Comparison of ENCODE assay signal across 8 mouse cellular contexts in the genomic region with DNA sequence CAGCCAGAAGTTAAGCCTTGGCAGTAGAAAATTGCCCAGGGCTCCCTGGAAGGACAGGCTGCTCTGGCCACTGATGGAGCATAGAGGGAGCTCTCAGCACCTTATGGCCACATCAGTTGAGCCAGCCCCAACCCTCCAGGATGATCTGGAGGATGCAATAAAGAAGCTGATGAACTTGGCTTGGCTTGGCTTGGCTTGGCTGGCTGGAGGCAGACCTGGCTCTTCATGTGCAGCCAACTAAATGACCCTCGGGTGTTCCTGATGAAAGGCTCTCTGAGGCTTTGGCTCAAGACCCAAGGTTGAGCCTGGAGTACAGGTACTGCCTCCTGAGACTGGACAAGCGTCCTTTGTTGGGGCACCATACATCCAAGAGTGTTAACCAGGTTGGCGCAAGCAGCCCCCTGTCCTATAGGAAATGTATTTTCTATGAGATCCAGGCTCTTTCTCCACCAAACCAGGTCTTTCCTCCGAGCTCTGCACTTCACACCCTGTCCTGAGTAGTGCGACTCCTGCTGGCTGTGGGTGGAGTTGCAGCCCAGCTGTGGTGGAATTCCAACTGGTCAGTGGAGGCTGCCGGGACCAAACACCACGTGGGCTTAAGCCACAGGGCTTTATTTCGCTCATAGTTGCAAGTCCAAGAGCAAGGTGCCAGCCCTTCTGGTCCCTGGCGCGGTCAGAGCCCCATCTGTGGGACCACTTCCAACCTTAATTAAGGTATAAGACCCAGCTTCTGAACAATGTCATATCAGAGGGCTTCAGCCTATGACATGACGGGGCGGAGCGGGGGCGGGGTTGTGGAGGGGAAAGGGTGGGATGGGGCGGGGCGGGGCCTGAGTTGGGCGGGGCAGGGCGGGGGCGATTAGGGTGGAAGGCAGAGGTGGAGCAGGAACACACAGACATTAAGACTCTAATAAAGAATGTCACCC. TPM values are rescaled to one million over a fixed set of nuclear protein-coding genes. Genes with fewer than 3 reads are reported as not detected.
DNase-seq lines count a peak whose midpoint lies in the region; ATAC-seq lines count a peak whose summit lies in the region.

No protein-coding gene starts in this region.

- 9% methylated on average over 19 of the region's 19 CpGs for WGBS in intestine, embryonic 16.5 days
- WGBS in limb, embryonic 15.5 days, result 10% methylated on average over 19 of the region's 19 CpGs
- 9% methylated on average over 19 of the region's 19 CpGs for WGBS in midbrain, embryonic 16.5 days
- 9% methylated on average over 17 of the region's 19 CpGs for WGBS in stomach, embryonic 15.5 days

- H3K27ac ChIP-seq in intestine, embryonic 16.5 days (ENCODE audit: low read length), result no peak overlapping the region
- peak overlapping the region; percentile 78 for H3K27ac ChIP-seq in limb, embryonic 15.5 days
- no peak overlapping the region for H3K27ac ChIP-seq in midbrain, embryonic 16.5 days (ENCODE audit: low read length)
- H3K27ac ChIP-seq in stomach, embryonic 15.5 days, result no peak overlapping the region

- peaks cover 15% of the 10 kb centered on the region; the same call in 1 of the 2 replicates for H3K4me1 ChIP-seq in intestine, embryonic 16.5 days (ENCODE audit: control insufficient read depth, insufficient read depth, low read length)
- peaks cover 65% of the 10 kb centered on the region for H3K4me1 ChIP-seq in limb, embryonic 15.5 days
- no peaks in the 10 kb centered on the region for H3K4me1 ChIP-seq in midbrain, embryonic 16.5 days (ENCODE audit: control insufficient read depth, insufficient read depth, low read length)
- H3K4me1 ChIP-seq in stomach, embryonic 15.5 days, result peaks cover 27% of the 10 kb centered on the region

- H3K36me3 ChIP-seq in intestine, embryonic 16.5 days (ENCODE audit: control insufficient read depth, insufficient read depth, low read length), result no peaks in the 10 kb centered on the region
- peaks cover 12% of the 10 kb centered on the region for H3K36me3 ChIP-seq in limb, embryonic 15.5 days
- H3K36me3 ChIP-seq in midbrain, embryonic 16.5 days (ENCODE audit: control insufficient read depth, insufficient read depth, low read length), result no peaks in the 10 kb centered on the region
- H3K36me3 ChIP-seq in stomach, embryonic 15.5 days, result no peaks in the 10 kb centered on the region

- H3K27me3 ChIP-seq in intestine, embryonic 16.5 days (replicated peaks; ENCODE audit: control insufficient read depth, insufficient read depth, low read length), result no peaks in the 10 kb centered on the region
- H3K27me3 ChIP-seq in limb, embryonic 15.5 days, result no peaks in the 10 kb centered on the region
- H3K27me3 ChIP-seq in midbrain, embryonic 16.5 days (ENCODE audit: control insufficient read depth, insufficient read depth, low read depth, low read length), result no peaks in the 10 kb centered on the region
- no peaks in the 10 kb centered on the region for H3K27me3 ChIP-seq in stomach, embryonic 15.5 days (replicated peaks)

- peak; percentile 67 for DNase-seq in layer of hippocampus, adult 11-12 months (ENCODE audit: low spot score)
- DNase-seq in layer of hippocampus, postnatal 36 days, result no peak
- peak; percentile 96 for DNase-seq in embryo, embryonic 9.5 days (ENCODE audit: extremely low spot score)

- ATAC-seq in granulocyte monocyte progenitor cell, adult 5-6 weeks (replicated peaks; ENCODE audit: poor library complexity, severe bottlenecking), result peak; percentile 89
- peak; percentile 88 for ATAC-seq in intestine, embryonic 16.5 days
- no peak; the same call in 1 of the 2 replicates for ATAC-seq in limb, embryonic 15.5 days (ENCODE audit: insufficient number of reproducible peaks, low FRiP score, low TSS enrichment, low read depth)
- ATAC-seq in midbrain, embryonic 16.5 days, result no peak
- ATAC-seq in stomach, embryonic 15.5 days (ENCODE audit: insufficient read depth, low FRiP score, low read depth), result peak; percentile 45

- H3K4me3 ChIP-seq in intestine, embryonic 16.5 days (ENCODE audit: low read length), result peak overlapping the region; percentile 27
- H3K4me3 ChIP-seq in limb, embryonic 15.5 days, result 0 out of 2 replicates have a peak overlapping the region, but pooled peaks have one; percentile 19
- no peak overlapping the region for H3K4me3 ChIP-seq in midbrain, embryonic 16.5 days (ENCODE audit: low read depth, low read length)
- peak overlapping the region; percentile 28 for H3K4me3 ChIP-seq in stomach, embryonic 15.5 days (replicated peaks)

- H3K4me2 ChIP-seq in intestine, embryonic 16.5 days (ENCODE audit: low read depth, low read length), result peak overlapping the region; percentile 43
- peak overlapping the region; percentile 35 for H3K4me2 ChIP-seq in limb, embryonic 15.5 days
- peak overlapping the region; percentile 27 for H3K4me2 ChIP-seq in midbrain, embryonic 16.5 days (ENCODE audit: low read length)
- peak overlapping the region; percentile 68 for H3K4me2 ChIP-seq in stomach, embryonic 15.5 days

- no peak overlapping the region for H3K9ac ChIP-seq in intestine, embryonic 16.5 days (ENCODE audit: low read depth, low read length)
- no peak overlapping the region for H3K9ac ChIP-seq in limb, embryonic 15.5 days
- H3K9ac ChIP-seq in midbrain, embryonic 16.5 days (ENCODE audit: low read depth, low read length), result no peak overlapping the region
- H3K9ac ChIP-seq in stomach, embryonic 15.5 days, result no peak overlapping the region

- no peaks in the 10 kb centered on the region for H3K9me3 ChIP-seq in intestine, embryonic 16.5 days (ENCODE audit: control insufficient read depth, low read length)
- H3K9me3 ChIP-seq in limb, embryonic 15.5 days, result no peaks in the 10 kb centered on the region
- no peaks in the 10 kb centered on the region for H3K9me3 ChIP-seq in midbrain, embryonic 16.5 days (replicated peaks; ENCODE audit: control insufficient read depth, low read length, poor library complexity, severe bottlenecking)
- H3K9me3 ChIP-seq in stomach, embryonic 15.5 days, result no peaks in the 10 kb centered on the region

RNA-seq across cellular contexts. Expression of gene Arhgef16, which starts 55.1 kb away (rescaled TPM):
- total RNA-seq in layer of hippocampus, postnatal 36 days (2021), result under 1 TPM; 0.33 to 0.72 TPM
- not detected in 2 replicates for total RNA-seq in granulocyte monocyte progenitor cell, adult 5-6 weeks (2014; fragmentation: Nextera tagmentation)
- not detected in 2 replicates for total RNA-seq in granulocyte monocyte progenitor cell, adult 5-6 weeks (2017)
- 69.5 and 74.1 TPM in 2 replicates for polyA plus RNA-seq in intestine, embryonic 16.5 days (2015; fragmentation: Nextera tagmentation; extraction: Ambion mirVana)
- 5.5 and 6.5 TPM in 2 replicates for polyA plus RNA-seq in limb, embryonic 15.5 days (2015; fragmentation: Nextera tagmentation; extraction: Ambion mirVana)
- polyA plus RNA-seq in midbrain, embryonic 16.5 days (2015; fragmentation: Nextera tagmentation; extraction: Ambion mirVana), result 1.1 and 1.6 TPM in 2 replicates
- polyA plus RNA-seq in stomach, embryonic 15.5 days (2015; fragmentation: Nextera tagmentation; extraction: Ambion mirVana), result 35.9 and 44.0 TPM in 2 replicates

Comparison
In these comparisons a context has a peak if more than half of its experiments do, and no peak if none do; other contexts are left out.
1. DNase-seq: peak in layer of hippocampus, adult 11-12 months (single experiment) and embryo, embryonic 9.5 days (single experiment); none in layer of hippocampus, postnatal 36 days (0 of 2).
2. ATAC-seq: peak in granulocyte monocyte progenitor cell, adult 5-6 weeks (single experiment), intestine, embryonic 16.5 days (single experiment) and stomach, embryonic 15.5 days (single experiment); none in limb, embryonic 15.5 days (single experiment) and midbrain, embryonic 16.5 days (single experiment).
3. Peak in every context shown above with its lines, with median percentiles within 50 percentile points of each other: H3K4me2 ChIP-seq.